Mouse (Mus musculus): Measurements from ENCODE around the gene Spata25.

Gene Spata25

GRCm38 (mm10) chr2:164783926-164784581 is 44.3 kb downstream of the Spata25 start:
- in situ Hi-C loops (cut with MboI, MseI) = no loop called here

- in situ Hi-C loops (cut with MboI, MseI) = no loop called here
Observed at GRCm38 (mm10) chr2:164781876-164782275, 46.5 kb downstream of the Spata25 start.

- in situ Hi-C loops (cut with MboI, MseI) = no loop called here
Observed at GRCm38 (mm10) chr2:164779481-164780086, 48.8 kb downstream of the Spata25 start, which contains the start of gene Tnnc2. TSS of gene Tnnc2 (minus strand) at chr2:164779967.

GRCm38 (mm10) chr2:164778809-164779208 is 49.5 kb downstream of the Spata25 start:
- in situ Hi-C loops (cut with MboI, MseI) = no loop called here

GRCm38 (mm10) chr2:164778015-164778287 is 50.4 kb downstream of the Spata25 start:
- in situ Hi-C loops (cut with MboI, MseI) = no loop called here

- in situ Hi-C loops (cut with MboI, MseI) = no loop called here
Observed at GRCm38 (mm10) chr2:164777246-164778014, 50.9 kb downstream of the Spata25 start.

- in situ Hi-C loops (cut with MboI, MseI) = no loop called here
Observed at GRCm38 (mm10) chr2:164776801-164777200, 51.5 kb downstream of the Spata25 start.
